Mouse (Mus musculus): ENCODE data around the gene Fnip2. TPM values are rescaled to one million over a fixed set of nuclear protein-coding genes. Genes with fewer than 3 reads are reported as not detected.
A peak's percentile ranks its signal among the peaks of the same experiment; 100 is the strongest.
"Not testable (repeated sequence)": the region's sequence is repeated elsewhere in the genome, so short reads cannot be mapped to it uniquely, and the experiment has no call there.

The Fnip2 gene
- total RNA-seq (2021) = 1 to 10 TPM; 3.9 to 4.4 TPM
- long read RNA-seq, experiment 1 = 0 reads
- long read RNA-seq, experiment 2 = 0 reads

DNA sequence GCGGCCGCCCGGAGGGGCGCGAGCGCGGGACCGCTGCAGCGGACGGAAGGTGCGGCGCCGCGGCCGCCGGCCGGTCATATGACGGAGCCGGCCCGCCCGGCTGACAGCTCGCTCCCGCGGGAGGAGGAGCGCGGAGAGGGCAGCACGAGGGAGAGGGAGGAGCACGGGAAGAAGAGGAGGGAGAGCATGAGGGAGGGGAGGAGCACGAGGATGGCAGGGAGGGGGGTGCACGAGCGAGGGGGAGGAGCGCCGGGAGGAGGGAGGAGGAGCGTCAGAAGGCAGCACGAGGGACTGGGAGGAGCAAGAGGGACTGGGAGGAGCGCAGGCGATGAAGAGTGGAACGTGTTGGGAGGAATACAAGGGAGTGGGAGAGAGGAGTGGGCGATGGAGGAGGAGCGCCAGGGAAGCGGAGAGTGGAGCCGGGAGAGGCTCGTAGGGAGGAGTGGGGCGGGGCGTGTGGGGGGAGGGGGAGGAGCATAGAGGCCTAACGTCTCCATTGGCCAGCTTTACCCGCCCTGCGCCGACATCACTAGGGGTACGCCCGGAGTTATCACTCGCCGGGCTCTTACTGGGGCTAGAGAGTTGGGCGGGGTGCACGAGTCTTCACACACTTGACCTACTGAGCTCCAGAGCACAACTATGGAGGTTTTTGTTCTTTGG is at the start of gene Fnip2:
Fnip2 (minus strand) TSS at position 94 of the 660 bp plus-strand sequence.
- peak; percentile 92 for DNase-seq

DNA sequence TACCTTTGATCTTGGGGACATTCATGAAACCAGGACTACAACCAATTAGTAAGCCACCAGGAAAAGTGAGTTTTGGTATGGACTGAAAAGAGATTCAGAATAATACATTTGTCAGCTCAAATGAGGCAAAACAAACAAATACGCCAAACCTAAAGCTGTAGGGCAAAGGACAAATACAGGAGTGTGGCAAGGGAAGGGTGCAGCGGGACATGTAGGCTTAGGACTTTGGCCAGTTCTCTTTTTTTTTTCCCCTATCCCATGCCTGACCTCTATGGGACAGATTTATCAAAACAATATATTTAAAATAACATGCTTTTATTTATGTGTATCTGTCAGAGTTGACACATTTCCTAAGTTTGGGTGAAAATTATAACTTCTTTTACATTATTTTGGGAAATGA is 42.3 kb upstream of the Fnip2 start:
- DNase-seq = no peak

DNA sequence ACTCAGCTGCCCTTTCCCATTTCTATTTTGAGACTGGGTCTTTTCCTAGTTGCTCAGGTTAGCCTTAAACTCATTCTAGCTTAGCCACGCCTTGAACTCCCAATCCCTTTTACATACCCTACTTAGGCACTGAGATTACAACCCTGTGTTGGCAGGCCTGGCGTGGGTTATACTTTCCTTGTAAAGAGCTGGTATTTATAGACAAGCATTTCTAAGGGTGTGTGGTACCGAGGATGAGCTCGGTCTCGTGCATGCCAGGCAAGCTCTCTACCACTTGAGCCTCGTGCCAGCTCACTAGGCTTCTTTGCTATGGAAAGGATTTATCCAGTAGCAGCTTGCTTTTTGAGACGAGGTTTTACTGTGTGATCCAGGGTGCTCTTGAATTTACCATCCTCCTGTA is 27.9 kb upstream of the Fnip2 start:
- DNase-seq = no peak

DNA sequence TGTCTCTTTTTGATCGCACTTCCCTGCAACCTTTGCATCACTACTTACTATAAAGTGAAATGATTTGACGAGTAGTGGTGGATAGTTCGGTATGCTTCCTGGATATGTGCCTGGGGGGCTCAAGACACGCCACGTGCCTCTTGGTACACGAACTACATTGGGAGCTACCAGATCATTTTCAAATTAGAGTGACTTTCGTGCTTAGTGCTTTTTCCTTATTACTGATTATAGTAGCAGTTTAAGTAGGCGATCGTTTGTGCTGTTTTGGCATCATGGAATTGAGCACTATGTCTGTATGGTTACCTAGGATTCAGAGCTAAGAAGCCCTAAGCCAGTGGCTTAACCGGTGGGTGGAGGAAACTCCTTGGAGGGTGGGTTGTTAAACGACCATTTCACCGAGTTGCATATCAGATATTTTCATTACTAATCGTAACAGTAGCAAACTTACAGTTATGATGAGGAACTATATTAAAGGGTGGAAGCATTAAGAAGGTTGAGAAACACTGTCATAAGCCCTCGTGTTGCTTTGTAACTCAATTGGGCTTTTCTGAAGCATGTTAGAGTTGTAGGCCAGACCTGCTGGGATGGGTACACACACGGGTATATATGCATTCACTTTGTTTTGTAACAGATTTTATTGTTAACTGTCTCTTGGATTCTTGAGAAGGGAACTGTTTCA is 24.3 kb upstream of the Fnip2 start:
- no peak for DNase-seq

DNA sequence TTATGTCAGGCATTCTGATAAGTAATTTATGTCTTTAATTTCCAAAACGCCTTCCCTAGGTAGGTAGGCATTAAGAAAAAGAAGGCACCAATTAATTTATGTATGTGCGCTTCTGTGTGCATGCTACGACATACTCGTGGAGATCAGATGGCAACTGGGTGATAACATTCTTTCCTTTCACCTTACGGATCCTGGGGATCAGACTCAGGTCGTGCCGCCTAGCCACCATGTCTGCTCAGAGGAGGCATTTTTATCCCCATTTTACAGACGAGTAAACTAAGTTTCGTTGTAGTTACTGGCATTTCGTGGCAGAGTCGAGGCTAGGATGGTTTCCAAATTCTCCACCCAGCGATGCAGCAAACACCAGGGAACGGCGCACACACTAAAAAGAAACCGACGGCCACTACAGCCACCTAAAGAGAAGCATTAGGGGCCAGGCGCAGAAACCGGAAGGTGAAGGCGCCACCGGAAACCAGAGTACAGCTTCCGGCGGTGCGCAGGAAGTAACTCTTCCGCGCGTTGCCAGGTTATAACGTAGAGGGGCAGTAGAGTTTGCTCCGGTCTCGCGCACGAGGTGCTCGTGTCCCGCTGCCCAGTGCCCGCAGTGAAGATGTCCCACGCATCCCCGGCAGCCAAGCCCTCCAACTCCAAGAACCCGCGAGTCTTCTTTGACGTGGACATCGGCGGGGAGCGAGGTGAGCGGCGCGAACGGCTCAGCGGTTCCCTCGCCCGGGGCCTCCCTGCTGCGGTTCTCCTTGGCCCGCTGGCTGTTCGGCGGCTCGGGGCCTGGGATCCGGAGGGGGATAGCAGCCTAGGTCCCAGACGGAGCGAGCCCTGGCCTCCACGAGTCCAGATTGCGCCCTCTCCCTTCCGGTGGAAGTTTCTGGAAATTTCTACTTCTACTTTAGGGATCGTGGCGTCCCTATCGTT is 23.5 kb upstream of the Fnip2 start, which contains the start of gene Ppid:
Ppid (plus strand) TSS at position 480 of the 930 bp plus-strand sequence.
- DNase-seq = peak; percentile 77

DNA sequence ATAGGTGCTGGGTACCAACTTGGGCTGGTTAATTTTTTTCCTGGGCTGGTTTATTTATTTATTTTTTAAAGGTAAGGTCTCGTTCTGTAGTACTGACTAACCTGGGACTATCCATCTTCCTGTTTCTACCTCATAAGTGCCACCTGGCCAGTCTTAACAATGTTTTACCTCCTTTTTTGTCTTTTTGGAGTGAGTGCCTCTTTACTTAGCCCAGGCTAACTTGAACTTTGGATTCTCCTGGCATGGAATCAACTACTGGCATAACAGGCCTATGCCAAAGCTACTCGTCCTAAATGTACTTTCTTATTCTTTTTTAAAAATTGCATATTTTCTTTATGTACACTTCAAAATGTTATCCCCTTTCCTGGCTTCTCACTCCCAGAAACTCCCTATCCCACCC is 22.1 kb upstream of the Fnip2 start:
- no peak for DNase-seq

DNA sequence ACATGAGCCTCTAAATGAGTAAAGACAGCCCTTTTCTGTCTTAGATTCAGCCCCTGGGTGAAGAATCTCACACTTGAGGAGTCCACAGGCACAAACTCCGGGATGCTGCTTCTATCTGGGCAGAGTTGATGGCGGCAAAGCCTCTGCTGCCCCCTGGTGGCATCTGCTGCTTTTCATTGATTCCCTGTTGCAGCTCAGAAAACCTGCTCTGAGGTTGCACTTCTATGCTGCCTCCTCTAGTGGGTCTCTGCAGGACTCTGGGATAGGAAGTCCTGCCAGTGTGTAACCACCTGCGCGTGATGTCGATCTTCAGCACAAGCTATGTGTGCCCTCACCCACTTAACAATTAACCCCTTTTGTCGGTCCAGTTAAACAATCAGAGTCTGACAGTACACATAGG is 19.2 kb upstream of the Fnip2 start:
- peak; percentile 72 for DNase-seq

DNA sequence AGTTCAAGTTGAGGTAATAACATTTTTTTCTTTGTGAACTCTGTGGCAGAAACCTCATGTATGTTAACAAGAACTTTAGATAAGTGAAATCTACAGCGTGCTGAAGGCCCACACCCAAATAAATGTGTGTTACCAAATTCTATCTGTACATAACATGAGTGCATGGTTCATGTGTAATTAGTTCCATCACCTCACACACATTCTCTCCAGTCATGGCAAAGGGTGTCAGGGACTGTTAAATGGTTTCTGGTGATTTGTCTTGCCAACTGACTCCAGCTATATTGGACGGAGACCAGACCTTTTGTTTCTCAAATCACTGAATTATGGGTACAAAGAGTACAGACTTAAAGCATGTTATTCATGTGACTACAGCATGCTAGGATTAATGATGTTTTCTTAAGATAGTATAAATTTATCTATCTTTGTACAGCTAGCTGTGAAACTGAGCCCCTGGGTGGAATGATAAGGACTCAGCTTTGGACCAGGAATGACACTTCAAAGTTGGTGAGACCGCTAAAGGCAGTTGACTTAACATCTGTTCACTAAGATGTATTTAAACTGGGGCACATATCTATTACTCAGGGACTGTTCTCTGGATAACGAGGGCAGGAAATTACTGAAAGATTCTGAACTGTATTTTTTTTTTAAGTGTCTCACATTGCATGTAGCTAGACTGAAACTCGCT is 12.4 kb upstream of the Fnip2 start:
- DNase-seq = no peak

DNA sequence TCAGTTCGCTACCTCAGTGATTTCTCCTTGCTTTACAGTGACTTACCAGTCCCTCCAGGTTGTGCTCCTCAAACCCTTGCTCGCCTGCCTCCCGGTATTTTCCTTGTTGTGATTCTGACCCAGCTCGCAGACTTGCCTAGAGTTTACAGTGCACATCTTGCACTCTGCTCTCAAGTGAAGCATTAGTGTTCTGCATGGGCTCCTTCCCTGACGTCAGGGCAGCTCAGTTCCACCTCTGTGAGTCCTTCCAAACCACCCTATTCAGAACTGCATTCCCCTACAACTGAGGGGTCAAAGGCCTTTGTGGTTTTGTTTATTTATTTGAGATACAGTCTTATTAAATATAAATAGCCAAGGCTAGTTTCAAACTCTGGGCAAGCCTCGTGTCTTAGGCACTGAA is 10.6 kb upstream of the Fnip2 start:
- DNase-seq = no peak

DNA sequence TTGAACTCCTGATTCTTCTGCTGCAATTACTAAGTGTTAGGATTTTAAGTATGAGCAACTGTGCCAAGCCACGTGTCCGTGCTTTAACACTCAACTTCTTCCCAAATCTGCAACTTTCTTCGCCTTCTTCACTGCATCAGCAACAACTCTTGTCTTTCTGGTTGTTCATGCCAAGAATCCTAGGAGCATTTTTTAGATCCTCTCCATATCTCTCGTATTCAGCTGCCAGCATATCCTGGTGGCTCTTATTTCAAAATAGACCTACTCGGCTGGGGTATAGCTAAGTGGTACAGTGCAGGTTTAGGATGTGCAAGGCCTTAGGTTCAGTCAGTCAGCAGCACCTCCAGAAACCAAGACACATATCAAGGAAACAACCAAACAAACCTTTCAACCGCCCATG is 10.0 kb upstream of the Fnip2 start:
- DNase-seq = no peak

DNA sequence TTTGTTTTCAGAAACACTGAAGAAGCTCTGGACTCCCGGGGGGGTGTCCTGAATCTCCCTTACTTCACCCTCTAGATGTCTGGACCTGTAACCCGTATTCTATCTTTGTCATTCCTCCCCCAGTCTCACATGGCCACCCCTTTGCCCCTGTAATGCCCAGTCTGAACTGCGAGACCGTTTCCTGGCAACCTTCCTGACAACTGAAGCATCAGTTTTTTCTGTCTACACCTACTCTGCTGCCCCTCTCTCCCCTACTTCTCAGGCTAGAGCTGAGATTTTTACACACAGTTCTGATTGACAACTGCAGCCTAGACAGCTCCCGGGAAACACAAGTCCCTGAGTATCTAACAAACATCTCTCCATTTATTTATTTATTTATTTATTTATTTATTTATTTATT is 9.3 kb upstream of the Fnip2 start:
- no peak for DNase-seq

DNA sequence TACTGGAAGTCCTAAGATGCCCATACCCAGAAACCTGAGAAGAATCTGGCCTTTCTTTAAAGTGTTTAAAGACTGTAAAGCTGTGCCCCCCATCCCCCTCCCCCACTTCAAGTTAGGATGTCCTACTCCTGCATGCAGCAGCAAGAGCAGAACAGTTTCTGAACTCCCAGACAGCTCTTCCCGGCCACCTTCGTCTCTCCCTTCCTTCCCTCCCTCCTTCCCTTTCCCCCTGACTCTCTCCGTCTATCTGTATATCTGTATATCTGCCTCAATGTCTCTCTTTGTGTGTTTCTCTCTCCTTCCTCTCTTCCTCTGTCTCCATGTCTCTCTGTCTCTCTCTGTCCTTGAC is 8.8 kb upstream of the Fnip2 start:
- DNase-seq = no peak

DNA sequence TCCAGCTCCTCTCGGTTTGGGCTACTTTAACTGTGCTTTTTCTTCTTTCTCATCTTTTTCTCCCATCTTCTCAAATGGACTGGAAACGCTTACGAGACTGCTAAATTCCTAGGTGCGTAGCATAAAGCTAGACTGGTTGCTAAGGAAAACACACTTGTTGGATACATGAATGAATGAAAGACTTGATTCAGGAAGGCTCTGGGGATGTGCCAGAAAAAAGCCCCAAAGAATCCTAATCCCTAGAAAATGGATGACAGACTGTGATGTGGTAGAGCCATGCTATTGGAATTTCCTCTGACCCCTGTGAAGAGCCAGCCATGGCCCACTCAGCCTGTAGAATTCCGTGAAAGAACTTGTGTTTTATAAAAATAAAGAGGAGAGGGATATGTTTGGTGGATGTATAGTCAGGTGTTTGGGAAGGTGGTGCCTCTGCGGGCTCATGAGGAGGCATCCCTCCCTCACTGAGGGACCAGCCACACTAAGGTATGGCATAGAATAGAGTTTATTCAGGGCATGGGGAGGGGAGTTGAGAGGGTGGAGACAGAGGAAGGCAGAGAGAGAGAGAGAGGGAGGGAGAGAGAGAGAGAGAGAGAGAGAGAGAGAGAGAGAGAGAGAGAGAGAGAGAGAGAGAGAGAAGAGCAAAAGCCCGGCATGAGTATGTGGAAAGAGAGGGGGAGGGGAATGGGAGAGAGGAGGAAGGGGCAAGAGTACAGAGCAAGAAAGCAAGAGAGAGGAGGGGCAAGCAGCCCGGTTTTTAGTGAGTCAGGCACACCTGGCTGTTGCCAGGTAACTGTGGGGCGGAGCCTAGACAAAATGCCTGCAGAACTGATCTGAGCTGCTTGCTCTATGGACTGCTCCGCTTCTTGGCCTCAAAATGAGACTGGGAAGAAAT is 8.2 kb upstream of the Fnip2 start:
- no peak for DNase-seq

DNA sequence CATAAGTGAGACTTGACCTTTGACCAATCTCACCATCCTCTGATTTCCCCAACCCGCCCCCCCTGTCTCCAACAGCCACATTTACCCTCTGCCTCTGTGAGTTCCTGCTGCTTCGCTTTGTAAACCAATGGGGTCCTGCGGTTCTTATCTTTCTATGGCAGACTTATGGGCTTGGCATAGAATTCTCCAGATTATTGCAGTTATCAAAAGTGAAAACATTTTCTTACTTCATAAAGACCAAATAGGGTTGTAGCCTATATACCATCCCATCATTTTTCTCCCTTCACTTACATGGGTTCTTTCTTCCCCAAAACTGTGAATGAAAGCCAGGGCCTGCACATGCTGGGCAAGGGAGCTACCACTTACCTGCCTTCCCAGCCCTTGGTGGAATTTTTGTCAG is 6.7 kb upstream of the Fnip2 start:
- DNase-seq = no peak

DNA sequence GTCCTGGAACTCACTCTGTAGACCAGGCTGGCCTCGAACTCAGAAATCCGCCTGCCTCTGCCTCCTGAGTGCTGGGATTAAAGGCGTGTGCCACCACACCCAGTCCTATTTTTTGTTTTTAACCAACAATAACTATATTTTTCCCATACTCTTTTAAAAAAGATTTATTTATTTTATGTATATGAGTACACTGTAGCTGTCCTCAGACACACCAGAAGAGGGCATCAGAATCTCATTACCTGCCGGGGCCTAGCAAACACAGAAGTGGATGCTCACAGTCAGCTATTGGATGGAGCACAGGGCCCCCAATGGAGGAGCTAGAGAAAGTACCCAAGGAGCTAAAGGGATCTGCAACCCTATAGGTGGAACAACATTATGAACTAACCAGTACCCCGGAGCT is 5.8 kb upstream of the Fnip2 start:
- DNase-seq = not testable (repeated sequence)

DNA sequence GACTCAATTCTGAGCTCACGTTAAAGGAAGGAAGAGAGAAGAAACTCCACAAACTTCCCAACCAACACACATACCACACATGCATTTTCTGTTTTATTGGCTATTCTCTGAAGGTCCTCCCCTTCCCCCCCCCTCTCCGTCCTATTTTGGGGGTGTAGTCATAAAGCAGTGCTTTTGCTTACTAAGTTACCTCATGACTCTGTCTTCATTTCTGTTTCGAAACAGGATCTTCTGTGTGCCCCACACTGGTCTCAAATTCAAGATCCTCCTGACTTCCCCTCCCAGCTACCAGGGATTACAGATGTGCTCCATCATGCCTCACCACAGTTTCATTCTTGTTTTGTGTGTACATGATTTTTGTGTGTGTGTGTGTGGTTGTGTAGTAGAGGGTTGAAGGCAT is 4.8 kb upstream of the Fnip2 start:
- DNase-seq = no peak

DNA sequence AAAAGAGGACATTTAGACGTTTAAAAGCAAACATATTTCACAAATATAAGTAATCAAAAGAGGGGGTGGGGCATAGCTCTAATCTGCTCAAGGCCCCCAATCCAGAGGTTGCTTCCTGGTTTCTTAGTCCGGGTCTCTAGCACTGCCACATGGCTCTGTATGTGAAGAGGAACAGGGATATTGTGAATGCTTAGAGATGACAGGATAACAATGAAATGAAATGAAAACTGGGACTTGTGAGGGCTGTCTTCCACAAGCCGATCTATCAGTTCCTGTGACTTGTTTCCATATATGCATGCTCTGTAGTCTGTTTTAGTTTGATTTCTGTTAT is 1.7 kb upstream of the Fnip2 start:
- DNase-seq = no peak

DNA sequence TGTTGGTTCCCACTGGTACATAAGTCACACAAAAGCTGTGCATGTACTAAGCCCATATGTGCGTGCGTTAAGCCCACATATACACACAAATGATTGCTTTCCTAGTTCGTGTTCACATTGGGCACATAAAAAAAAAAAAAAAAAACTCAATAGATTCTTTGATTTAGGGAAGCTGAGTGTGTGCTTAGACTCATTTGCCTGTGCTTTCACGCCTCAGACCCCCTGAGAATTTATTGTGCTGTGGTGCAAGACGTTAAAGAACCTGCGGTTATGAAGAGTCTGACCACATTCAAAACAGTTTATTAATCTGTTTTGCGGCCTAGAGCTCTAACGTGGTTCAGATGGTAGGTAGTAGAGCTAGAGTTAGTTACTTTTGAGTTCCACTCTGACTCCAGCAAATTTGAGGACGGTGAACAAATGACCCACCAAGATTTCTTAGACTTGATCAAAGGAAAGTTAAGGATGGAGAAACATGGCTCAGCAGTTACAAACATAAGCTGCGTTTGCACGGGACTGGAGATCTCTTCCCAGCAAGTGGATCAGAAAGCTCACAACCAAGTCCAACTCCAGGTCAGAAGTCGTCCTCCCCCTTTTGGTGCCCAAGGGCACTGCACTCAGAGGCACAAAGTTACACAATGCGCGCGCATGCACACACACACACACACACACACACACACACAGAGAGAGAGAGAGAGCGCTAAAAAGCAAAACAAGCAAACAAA is 1.2 kb upstream of the Fnip2 start:
- no peak for DNase-seq

DNA sequence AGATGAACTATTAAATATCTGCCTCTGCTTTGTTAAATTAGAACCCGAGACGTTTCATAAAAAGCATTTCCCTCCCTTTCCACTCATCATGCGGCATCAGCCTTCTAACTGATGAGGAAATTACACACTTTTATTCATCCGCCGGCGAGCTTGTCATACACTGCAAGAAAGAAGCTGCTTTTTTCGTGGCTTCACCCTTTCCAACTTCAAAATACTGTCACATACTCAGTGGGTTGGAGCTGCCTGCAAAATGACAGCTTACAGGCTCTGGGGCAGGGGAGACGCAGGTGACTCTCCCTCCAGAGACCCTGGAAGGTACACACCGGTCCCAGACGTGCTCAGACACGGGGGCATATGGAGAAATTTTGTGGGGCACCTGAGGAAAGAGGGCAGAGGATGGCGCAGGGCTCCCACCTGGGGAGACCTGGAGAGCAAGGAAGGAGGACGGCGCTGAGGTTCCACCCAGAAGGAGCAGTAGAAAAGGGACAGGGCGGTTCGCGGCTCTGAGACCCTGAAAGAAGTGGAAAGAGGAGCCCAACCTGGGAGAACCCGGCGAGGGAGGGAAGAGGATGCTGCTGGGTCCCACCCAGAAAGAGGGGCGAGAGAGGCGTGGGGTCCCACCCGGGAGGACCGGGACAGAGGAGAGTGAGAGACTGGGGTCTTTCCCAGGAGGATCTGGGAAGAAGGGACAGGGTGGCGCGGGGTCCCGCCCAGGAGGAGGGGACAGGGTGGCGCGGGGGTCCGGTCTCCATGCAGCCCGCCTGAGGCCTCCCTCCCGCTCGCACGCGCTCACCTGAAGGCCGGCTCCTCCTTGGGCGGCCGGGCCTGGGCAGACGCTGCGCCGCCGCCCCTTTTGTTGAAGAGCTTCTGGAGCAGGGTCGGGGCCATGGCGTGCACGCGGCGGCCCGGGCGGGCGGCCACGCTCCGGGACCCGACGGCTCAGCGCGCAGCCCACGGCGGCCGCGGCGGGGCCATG is 592 bp downstream of the Fnip2 start:
- peak; percentile 35 for DNase-seq
